Mouse (Mus musculus): ENCODE measurements at regions not wholly inside any gene's neighbourhood (a gene's known extent, or its start where the extent isn't known, plus 50 kb on each side); places are given as distances from the start of the nearest gene placed in this dataset.

- Histone ChIP-seq H3K4me3 (ENCODE audit: insufficient read depth, low read length) (no peak overlapping the region), H3K27ac (ENCODE audit: insufficient read depth, low read length) (no peak overlapping the region), H3K4me1 (ENCODE audit: control insufficient read depth, insufficient read depth, low read length) (no peaks in the 10 kb centered on the region)
- TF ChIP-seq POLR2A (IDR thresholded peaks at IDR 0.05; ENCODE audit: low read depth, low read length) (no peak), CTCF (IDR thresholded peaks at IDR 0.05; ENCODE audit: borderline replicate concordance, insufficient read depth, low read length) (no peak)
These were observed 186.9 kb upstream of the Tars start for GRCm38 (mm10) chr15:11586384-11586783.

GRCm38 (mm10) chr15:11584155-11584554, 184.7 kb upstream of the Tars start:
- no peak for TF ChIP-seq POLR2A (IDR thresholded peaks at IDR 0.05; ENCODE audit: low read depth, low read length)
- TF ChIP-seq CTCF (IDR thresholded peaks at IDR 0.05; ENCODE audit: borderline replicate concordance, insufficient read depth, low read length): no peak

GRCm38 (mm10) chr15:11578331-11578730, 178.9 kb upstream of the Tars start:
- H3K4me1 ChIP-seq (ENCODE audit: control insufficient read depth, insufficient read depth, low read length): peaks cover 7% of the 10 kb centered on the region
- H3K4me3 ChIP-seq (ENCODE audit: insufficient read depth, low read length): no peak overlapping the region
- TF ChIP-seq CTCF (IDR thresholded peaks at IDR 0.05; ENCODE audit: borderline replicate concordance, insufficient read depth, low read length) (no peak), POLR2A (IDR thresholded peaks at IDR 0.05; ENCODE audit: low read depth, low read length) (no peak)
- no peak overlapping the region for H3K27ac ChIP-seq (ENCODE audit: insufficient read depth, low read length)

More at GRCm38 (mm10) chr15:11584155-11584554, 184.7 kb upstream of the Tars start:
- H3K4me3 ChIP-seq (ENCODE audit: insufficient read depth, low read length): no peak overlapping the region
- no peak overlapping the region for H3K27ac ChIP-seq (ENCODE audit: insufficient read depth, low read length)
- no peaks in the 10 kb centered on the region for H3K4me1 ChIP-seq (ENCODE audit: control insufficient read depth, insufficient read depth, low read length)

GRCm38 (mm10) chr15:11574359-11574758, 174.9 kb upstream of the Tars start:
- H3K27ac ChIP-seq (ENCODE audit: insufficient read depth, low read length): peak overlapping the region; percentile 85
- H3K4me3 ChIP-seq (ENCODE audit: insufficient read depth, low read length): no peak overlapping the region
- peaks cover 11% of the 10 kb centered on the region for H3K4me1 ChIP-seq (ENCODE audit: control insufficient read depth, insufficient read depth, low read length)
- TF ChIP-seq CTCF (IDR thresholded peaks at IDR 0.05; ENCODE audit: borderline replicate concordance, insufficient read depth, low read length) (no peak), POLR2A (IDR thresholded peaks at IDR 0.05; ENCODE audit: low read depth, low read length) (no peak)

- TF ChIP-seq CTCF (IDR thresholded peaks at IDR 0.05; ENCODE audit: borderline replicate concordance, insufficient read depth, low read length) (no peak), POLR2A (IDR thresholded peaks at IDR 0.05; ENCODE audit: low read depth, low read length) (no peak)
- H3K4me1 ChIP-seq (ENCODE audit: control insufficient read depth, insufficient read depth, low read length): peaks cover 11% of the 10 kb centered on the region
- peak overlapping the region; percentile 82 for H3K27ac ChIP-seq (ENCODE audit: insufficient read depth, low read length)
- H3K4me3 ChIP-seq (ENCODE audit: insufficient read depth, low read length): no peak overlapping the region
These were observed 174.0 kb upstream of the Tars start for GRCm38 (mm10) chr15:11573496-11573895.

- Histone ChIP-seq H3K4me1 (ENCODE audit: control insufficient read depth, insufficient read depth, low read length) (peaks cover 11% of the 10 kb centered on the region), H3K4me3 (ENCODE audit: insufficient read depth, low read length) (no peak overlapping the region), H3K27ac (ENCODE audit: insufficient read depth, low read length) (no peak overlapping the region)
- no peak for TF ChIP-seq CTCF (IDR thresholded peaks at IDR 0.05; ENCODE audit: borderline replicate concordance, insufficient read depth, low read length)
- TF ChIP-seq POLR2A (IDR thresholded peaks at IDR 0.05; ENCODE audit: low read depth, low read length): no peak
These were observed 172.6 kb upstream of the Tars start for GRCm38 (mm10) chr15:11572063-11572462.

- no peak overlapping the region for H3K4me3 ChIP-seq (ENCODE audit: insufficient read depth, low read length)
- TF ChIP-seq POLR2A (IDR thresholded peaks at IDR 0.05; ENCODE audit: low read depth, low read length) (no peak), CTCF (IDR thresholded peaks at IDR 0.05; ENCODE audit: borderline replicate concordance, insufficient read depth, low read length) (no peak)
- H3K27ac ChIP-seq (ENCODE audit: insufficient read depth, low read length): no peak overlapping the region
- H3K4me1 ChIP-seq (ENCODE audit: control insufficient read depth, insufficient read depth, low read length): peaks cover 2% of the 10 kb centered on the region; the same call in 1 of the 2 replicates
These were observed 166.1 kb upstream of the Tars start for GRCm38 (mm10) chr15:11565503-11566031.

- H3K4me1 ChIP-seq (ENCODE audit: control insufficient read depth, insufficient read depth, low read length): no peaks in the 10 kb centered on the region; the same call in 1 of the 2 replicates
- TF ChIP-seq POLR2A (IDR thresholded peaks at IDR 0.05; ENCODE audit: low read depth, low read length) (no peak), CTCF (IDR thresholded peaks at IDR 0.05; ENCODE audit: borderline replicate concordance, insufficient read depth, low read length) (no peak)
- no peak overlapping the region for H3K27ac ChIP-seq (ENCODE audit: insufficient read depth, low read length)
- H3K4me3 ChIP-seq (ENCODE audit: insufficient read depth, low read length): no peak overlapping the region
These were observed 153.1 kb upstream of the Tars start for GRCm38 (mm10) chr15:11552568-11552967.

GRCm38 (mm10) chr15:11552110-11552509, 152.6 kb upstream of the Tars start:
- TF ChIP-seq CTCF (IDR thresholded peaks at IDR 0.05; ENCODE audit: borderline replicate concordance, insufficient read depth, low read length): no peak
- no peak for TF ChIP-seq POLR2A (IDR thresholded peaks at IDR 0.05; ENCODE audit: low read depth, low read length)

GRCm38 (mm10) chr15:11539485-11539884, 140.0 kb upstream of the Tars start:
- Histone ChIP-seq H3K27ac (ENCODE audit: insufficient read depth, low read length) (no peak overlapping the region), H3K4me3 (ENCODE audit: insufficient read depth, low read length) (no peak overlapping the region), H3K4me1 (ENCODE audit: control insufficient read depth, insufficient read depth, low read length) (peaks cover 11% of the 10 kb centered on the region)
- no peak for TF ChIP-seq POLR2A (IDR thresholded peaks at IDR 0.05; ENCODE audit: low read depth, low read length)
- no peak for TF ChIP-seq CTCF (IDR thresholded peaks at IDR 0.05; ENCODE audit: borderline replicate concordance, insufficient read depth, low read length)

More at GRCm38 (mm10) chr15:11552110-11552509, 152.6 kb upstream of the Tars start:
- Histone ChIP-seq H3K27ac (ENCODE audit: insufficient read depth, low read length) (no peak overlapping the region), H3K4me3 (ENCODE audit: insufficient read depth, low read length) (no peak overlapping the region), H3K4me1 (ENCODE audit: control insufficient read depth, insufficient read depth, low read length) (no peaks in the 10 kb centered on the region; the same call in 1 of the 2 replicates)
